Mouse (Mus musculus): ENCODE measurements around the gene Zfc3h1. TPM values are rescaled to one million over a fixed set of nuclear protein-coding genes. Genes with fewer than 3 reads are reported as not detected.

Zfc3h1 gene
- total RNA-seq, 4 experiments from 2014 or later, result 11.2 to 14.3 (median 13.8) TPM

- peak; percentile 65 for DNase-seq (ENCODE audit: low spot score)
These were observed 551 bp downstream of the Zfc3h1 start for GRCm38 (mm10) chr10:115385018-115386002.

DNA sequence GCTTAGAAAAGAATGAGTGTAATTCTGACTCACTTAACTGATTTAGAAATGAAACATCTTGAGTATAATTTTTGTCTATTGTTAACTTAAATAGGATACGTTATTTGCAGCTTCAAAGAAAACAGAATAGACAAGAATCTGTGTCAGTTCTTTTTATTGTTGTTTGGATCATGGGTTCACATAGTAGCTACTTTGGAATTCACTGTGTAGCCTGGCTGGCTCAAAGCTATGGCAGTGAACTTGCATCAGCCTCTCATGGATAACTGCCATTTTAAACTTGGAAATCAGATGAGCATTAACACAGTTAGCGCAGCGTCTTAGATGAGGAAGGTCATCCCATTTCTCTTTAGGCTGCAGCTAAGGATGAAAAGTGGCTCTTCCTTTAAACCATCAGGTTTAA lies 3.1 kb downstream of the Zfc3h1 start:
- no peak for DNase-seq (ENCODE audit: low spot score)

DNA sequence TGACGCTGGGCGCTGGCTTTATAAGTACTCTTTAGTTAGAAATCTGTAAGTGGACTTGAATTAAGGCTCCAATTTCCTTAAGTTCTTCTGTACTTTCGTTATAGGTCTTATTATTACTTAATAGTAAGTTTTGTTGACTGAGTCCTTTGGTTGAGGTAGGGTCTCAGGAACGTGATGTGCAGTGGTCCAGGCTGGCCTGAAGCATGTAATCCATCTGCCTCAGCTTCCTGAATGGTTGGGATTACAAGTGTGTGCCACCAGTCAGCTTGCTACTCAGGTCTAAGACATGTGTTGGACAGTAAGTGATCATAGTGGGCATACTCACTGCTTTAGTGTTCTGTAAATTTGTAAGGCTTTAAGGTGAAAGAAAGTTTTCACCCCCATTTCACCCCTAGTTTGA lies 6.3 kb downstream of the Zfc3h1 start:
- no peak for DNase-seq (ENCODE audit: low spot score)

DNA sequence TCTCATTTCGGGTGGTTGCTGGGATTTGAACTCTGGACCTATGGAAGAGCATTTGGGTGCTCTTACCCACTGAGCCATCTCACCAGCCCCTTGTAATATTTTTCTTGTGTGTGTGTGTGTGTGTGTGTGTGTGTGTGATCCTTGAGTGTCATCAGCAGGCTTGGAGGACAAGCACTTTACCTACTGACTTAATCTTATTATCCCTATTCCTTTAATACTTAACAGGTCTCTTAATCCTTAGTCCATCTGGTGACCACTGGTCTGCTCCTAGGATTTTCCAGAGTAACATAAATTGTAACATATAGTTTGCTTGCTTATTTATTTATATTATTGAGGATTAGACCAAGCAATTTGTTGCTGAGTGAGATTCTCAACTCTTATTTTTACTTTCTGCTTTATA lies 7.1 kb downstream of the Zfc3h1 start:
- DNase-seq (ENCODE audit: low spot score), result no peak

DNA sequence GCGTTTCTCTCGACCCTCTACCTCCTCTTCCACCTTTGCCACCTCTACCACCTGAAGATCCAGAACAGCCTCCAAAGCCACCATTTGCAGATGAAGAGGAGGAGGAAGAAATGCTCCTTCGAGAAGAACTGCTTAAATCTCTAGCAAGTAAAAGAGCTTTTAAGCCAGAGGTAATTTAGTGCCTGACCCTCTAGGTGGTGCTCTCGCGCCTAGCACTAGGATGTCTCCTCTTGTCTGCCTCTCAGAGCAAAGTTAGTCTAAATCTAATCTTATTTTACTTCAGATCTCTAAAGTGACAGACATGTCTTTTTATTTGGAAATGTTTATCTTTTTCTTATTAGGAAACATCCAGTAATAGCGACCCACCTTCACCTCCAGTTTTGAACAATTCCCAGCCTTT lies 21.6 kb downstream of the Zfc3h1 start:
- peak; percentile 16 for DNase-seq (ENCODE audit: low spot score)

DNA sequence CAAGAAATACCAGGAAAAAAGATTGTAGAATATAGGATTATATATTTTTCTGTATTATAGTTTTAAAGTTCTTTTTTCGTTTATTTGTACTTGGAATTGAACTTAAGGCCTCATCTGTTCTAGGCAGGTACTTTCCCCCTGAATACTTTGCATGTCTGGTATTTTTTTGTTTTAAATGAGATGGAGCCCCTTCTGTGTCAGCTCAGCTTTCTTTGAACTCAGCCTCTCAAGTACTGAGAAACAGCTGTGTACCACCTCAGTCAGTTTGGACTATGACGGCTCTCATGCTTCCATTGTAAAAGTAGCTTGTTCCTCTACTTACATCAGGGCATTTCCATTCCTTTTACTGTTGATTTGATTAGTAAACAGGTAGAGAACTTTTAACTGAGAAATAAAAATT lies 28.7 kb downstream of the Zfc3h1 start:
- no peak for DNase-seq (ENCODE audit: low spot score)

DNA sequence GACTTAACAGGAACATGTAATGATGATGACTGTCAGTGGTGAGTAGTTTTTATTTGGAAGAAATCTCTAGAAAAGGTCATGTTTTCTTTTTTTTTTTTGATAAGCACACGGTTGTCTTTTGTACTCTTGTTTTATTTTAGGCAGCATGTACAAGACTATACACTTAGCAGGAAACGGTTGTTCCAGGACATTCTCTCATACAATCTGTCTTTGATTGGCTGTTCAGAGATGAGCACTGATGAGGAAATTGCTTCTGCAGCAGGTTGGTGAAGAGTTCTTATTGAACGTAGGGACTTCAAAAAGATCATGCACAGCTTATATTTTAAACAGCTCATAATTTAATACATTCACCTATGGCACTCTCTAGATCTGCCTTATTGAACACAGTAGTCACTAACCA lies 29.3 kb downstream of the Zfc3h1 start:
- no peak for DNase-seq (ENCODE audit: low spot score)

GRCm38 (mm10) chr10:115421976-115422375 lies 37.2 kb downstream of the Zfc3h1 start:
- DNase-seq (ENCODE audit: low spot score), result no peak

DNA sequence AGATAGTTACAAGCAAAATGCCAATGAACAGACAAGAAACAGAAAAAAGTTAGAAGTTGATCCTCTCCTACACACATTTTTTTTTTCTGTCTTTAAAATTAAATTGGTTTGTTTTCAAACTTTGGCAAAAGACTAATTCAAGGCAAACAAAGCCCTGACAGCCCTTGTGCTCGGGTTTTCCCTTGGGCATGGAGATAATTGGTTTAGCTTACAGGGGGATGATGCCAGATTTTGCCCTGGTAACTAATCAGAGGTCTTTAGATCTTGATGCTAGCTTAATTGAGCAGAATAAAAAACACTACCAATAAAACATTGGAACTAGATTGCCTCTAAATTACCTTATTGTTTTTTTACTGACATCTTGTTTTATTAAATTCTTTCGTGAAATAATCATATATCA lies 40.6 kb downstream of the Zfc3h1 start:
- no peak for DNase-seq (ENCODE audit: low spot score)

GRCm38 (mm10) chr10:115437286-115437685 lies 52.5 kb downstream of the Zfc3h1 start:
- no peak for DNase-seq (ENCODE audit: low spot score)

- DNase-seq (ENCODE audit: low spot score), result no peak
These were observed 63.9 kb downstream of the Zfc3h1 start for GRCm38 (mm10) chr10:115448614-115449013.

- no peak for DNase-seq (ENCODE audit: low spot score)
These were observed 72.7 kb downstream of the Zfc3h1 start for GRCm38 (mm10) chr10:115457368-115458021.

DNA sequence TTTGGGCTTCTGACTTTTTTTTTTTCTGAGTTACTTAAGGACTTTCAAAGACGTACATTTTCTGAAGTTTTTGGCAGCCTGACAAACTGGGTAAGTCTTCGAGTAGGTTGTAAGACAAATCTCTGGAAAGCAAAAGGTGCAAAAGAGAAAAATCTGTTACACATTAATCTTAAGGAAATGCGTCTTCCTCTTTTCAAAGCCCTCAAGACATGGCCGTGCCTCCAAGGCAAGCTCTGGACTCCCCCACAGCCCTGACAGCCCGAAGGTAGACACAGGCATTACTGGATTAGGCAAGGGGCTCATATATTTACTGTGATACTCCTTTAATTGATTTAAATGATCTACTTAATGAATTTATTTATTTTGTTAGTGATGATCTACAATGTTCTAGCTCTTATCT lies 77.9 kb downstream of the Zfc3h1 start:
- no peak for DNase-seq (ENCODE audit: low spot score)

DNA sequence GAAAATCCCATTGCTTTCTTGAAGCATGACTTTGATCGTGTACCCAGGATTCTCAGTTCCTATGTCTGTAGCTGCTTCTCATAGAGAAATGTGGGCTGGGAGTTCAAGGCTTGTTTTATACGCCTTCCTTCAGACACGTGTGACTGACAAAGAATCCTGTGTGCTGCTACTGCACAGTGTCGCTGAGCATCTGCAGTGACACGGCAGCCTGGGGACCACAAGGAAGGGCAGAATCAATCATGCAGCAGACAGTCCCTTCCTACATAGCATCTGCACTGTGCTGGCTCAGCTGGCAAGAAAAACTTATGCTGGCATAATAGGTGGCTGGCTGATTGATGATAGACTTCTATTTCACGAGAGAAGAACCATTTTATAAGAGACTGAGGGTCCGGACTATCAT lies 80.3 kb downstream of the Zfc3h1 start:
- no peak for DNase-seq (ENCODE audit: low spot score)

- no peak for DNase-seq (ENCODE audit: low spot score)
These were observed 81.0 kb downstream of the Zfc3h1 start for GRCm38 (mm10) chr10:115465778-115466177.

DNA sequence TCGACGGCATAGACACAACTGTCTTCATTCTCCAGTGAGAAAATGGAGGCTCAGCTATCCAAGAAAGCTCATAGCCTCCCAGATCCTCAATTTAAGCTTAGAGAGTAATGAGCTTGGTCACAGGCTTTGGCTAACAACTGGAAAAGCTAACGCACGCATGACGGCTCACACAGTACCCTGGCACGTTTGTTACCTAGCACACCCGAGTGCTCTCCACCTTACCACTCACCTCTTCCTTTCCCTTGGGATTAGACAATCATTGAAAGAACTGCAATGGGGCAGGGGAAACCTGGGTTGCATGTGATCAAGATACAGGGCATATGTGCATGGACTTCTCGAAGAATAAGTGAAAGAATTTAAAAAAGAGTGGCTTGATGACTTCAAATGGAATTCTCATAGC lies 83.2 kb downstream of the Zfc3h1 start:
- DNase-seq (ENCODE audit: low spot score), result no peak

DNA sequence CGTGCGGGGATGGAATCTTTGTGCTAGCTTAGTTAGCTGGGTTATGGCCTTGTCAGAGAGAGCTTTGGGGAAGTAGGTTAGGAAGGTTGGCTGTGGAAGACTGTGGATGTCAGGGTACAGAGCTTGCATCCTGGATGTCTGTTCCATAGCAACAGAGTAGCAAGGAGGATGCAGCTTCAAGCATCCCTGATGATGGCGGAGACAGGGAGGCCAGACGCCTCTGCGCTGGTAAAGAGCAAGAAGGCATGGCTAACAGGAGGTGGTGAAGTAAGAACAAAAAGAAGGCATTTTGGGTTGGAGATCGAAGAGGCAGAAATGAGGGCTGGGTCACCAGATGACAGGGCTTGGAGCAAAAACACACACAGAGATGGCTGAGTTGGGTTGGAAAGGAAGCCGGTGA lies 83.9 kb downstream of the Zfc3h1 start:
- DNase-seq (ENCODE audit: low spot score), result no peak

DNA sequence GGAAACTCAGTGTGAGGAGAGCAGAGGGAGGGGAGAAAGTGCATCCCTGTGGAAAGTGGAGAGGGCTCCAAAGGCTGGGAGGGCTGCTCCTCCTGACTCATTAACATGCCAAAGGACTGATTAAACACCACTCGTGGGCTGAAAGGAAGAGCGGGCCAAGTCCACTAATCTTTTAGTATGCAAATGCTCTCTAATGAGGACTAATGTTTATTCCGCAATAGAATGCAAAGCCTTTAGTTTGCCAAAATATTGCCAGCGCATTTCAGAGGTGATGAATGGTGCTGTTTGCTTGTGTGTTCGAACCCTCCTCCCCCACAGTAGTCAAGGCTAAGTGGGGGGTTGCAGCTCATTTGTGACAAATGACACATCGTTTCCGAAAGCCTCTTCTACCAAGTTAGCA lies 84.3 kb downstream of the Zfc3h1 start:
- no peak for DNase-seq (ENCODE audit: low spot score)

- DNase-seq (ENCODE audit: low spot score), result no peak
These were observed 86.0 kb downstream of the Zfc3h1 start for GRCm38 (mm10) chr10:115470621-115471334.

DNA sequence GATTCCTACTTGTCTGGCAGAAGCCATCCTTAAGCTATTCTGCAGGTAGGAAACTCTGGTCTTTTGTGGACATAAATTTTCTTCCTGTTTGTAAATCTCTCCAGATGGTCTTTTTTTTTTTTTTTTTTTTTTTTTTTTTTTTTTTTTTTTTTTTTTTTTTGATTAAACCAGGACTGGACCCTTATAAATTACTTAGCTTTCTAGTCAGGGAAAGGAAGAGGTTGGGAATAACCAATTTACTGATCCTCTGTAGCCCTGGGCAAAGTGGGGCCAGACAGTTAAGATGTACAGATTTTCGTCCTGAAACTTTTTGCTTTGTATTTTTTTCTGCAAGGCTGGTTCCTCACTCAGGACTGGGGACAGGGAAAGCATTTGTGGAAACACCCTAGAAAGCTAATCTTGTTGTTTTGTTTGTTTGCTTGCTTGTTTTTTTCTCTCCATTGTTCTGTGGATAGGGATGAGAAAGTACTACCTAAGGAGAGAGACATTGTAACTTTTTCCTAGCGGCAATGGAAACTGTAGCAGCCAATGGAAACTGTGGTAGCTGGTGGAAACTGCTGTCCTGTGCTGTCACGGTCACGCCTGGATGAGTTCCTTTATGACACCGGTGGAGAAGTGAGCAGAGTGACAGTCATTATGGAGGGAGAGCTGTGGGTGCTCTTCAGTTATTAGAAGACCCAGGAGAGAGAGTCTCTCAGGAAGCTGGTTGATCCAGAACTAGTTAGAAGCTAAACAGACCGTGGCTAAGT lies 88.6 kb downstream of the Zfc3h1 start:
- DNase-seq (ENCODE audit: low spot score), result no peak

- no peak for DNase-seq (ENCODE audit: low spot score)
These were observed 90.3 kb downstream of the Zfc3h1 start for GRCm38 (mm10) chr10:115475000-115475550.

Measured in heart, adult 8-10 months (tissue).